Mouse (Mus musculus) 3134 (cell line): ENCODE results near the gene Anxa5.

ENCODE experiments used
- DNase-seq: peaks from one replicate; pipeline ENCODE4 v3.0.0-alpha.2; 2011; ENCODE audit warnings: low spot score; ENCODE audit not compliant: insufficient read length; ENCODE audit errors: extremely low read depth

Anxa5 gene

DNA sequence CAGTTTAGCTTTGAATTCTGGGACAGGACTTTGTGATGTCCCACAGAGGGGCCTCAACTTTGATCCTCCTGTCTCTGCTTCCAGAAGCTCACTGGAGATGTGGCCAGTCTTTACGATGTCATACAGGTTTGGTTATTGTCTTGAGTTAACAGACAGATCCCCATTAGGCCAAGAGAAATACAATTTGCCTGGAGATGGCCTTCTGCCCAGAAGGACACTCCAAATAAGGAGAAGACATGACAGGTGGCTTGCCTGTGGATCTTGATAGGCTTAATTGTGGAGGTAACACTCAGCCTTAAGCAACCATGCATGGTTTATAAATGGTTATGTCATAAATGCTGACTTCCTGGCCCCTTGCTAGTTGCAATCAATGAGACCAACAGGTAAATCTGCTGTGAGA lies 23.2 kb downstream of the Anxa5 start:
- DNase-seq, result no peak

- peak; percentile 88 for DNase-seq
Observed at GRCm38 (mm10) chr3:36449292-36450165, 26.2 kb downstream of the Anxa5 start.

GRCm38 (mm10) chr3:36446918-36447317 lies 28.8 kb downstream of the Anxa5 start:
- DNase-seq, result no peak

DNA sequence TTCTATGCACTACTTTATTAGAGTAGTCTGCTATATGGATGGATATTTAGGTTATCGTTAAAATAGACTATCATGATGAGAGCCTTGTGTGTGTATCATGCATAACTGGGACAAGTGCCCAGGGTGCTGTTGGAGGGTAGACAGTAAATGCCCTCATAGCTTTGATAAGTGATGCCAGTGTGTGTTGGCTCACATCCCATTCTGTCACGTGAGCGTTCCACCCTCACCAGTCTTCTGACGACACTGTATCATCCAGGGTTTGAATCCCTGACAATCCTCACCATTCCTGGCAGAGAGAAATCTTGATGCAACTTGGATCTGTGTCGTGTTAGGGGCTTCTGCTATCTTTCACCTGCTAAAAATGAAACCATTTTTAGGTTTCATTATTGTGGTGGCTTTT lies 29.2 kb downstream of the Anxa5 start:
- DNase-seq, result no peak

DNA sequence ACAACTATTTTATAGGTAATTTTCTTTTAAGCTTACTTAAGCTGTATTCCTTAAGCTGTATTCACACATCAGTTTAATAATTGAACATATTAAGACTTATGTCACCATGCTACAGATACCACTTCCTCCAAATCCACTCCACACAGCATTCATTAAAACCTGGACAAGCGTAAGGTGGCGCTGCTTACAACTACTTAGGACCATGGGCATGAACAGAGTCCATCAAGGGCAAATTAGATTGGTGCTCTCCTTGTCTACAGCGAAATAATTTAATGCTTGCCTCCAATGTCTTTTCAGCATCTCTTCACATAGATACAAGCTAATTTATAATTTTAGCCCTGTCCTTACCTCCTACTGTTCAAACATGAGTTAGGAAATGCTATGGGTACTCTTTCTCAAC lies 29.7 kb downstream of the Anxa5 start:
- DNase-seq, result no peak

DNA sequence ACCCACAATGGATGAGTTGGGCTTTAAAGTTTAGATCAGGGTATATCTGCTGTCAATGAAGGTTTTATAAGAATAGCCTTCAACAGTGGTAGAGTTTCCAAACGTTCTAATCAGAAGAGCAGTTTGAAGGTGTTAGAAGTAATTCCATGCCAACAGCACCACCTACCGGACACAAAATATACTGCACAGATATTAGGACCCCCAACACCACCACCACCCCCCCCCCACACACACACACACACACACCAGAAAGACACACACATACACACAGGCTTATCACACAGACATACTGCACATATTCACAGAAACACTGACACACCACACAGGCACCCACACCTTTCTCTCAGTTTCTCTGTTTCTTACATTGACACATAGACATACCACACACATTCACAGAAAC lies 33.3 kb downstream of the Anxa5 start:
- DNase-seq, result peak; percentile 36

DNA sequence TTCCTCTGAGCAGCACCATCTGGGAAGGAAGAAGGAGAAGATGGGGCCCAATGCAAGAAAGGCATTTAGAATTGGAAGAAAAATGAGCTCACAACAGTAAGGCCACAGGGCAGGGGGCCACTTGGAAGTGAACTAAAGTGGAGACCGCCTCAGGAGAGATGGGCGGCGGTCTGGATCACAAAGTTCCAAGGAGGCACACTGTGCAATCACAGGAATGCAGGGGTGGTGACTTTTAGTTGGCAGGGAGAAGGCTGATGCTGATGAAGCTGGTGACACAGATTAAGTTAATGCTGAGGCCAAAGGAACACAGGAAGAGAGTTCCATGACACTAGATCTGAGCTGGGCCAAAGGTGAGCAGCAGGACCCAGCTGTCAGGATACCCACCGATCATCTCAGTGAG lies 35.4 kb downstream of the Anxa5 start:
- DNase-seq, result no peak

DNA sequence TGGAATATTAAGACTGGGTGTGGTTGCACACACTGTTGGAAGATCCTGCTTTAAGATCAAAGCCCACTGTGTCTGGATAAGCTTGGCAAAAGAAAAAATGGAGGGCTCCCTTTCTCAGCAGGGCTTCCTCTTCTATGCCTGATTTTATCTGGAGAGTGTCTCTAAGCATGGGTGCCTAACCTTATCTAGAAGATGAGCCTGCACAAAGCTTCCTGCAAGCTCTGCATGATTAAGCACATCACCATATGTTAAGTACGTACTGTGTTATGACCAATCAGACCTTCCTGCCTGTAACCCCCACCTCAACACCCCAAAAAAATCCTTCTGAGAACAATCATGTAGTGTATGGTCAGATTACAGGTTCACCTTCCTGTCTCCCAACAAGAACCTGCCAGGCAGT lies 45.3 kb downstream of the Anxa5 start:
- no peak for DNase-seq

GRCm38 (mm10) chr3:36427386-36427785 lies 48.3 kb downstream of the Anxa5 start:
- no peak for DNase-seq

- DNase-seq, result no peak
Observed at GRCm38 (mm10) chr3:36409456-36409855, 66.2 kb downstream of the Anxa5 start.

- DNase-seq, result no peak
Observed at GRCm38 (mm10) chr3:36406967-36407366, 68.7 kb downstream of the Anxa5 start.

DNA sequence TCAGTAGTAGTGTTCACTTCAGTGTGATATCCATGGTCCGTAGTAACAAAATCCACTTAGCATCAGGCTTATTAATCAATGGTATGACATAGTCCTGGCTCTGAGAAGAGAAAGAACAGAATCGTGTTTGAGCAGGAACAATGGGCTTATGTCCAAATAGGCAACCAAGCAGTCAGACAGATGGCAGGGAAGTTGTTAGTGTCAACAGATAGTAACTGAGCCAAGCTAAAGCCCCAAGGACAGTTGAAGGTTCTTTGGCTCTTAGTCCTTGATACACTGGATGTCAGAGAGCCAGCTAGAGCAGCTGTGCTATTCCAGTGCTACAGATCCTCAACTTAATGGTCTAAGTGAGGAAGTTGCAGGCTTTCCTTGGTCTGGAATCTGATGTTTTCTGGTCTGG lies 69.4 kb downstream of the Anxa5 start:
- DNase-seq, result no peak

DNA sequence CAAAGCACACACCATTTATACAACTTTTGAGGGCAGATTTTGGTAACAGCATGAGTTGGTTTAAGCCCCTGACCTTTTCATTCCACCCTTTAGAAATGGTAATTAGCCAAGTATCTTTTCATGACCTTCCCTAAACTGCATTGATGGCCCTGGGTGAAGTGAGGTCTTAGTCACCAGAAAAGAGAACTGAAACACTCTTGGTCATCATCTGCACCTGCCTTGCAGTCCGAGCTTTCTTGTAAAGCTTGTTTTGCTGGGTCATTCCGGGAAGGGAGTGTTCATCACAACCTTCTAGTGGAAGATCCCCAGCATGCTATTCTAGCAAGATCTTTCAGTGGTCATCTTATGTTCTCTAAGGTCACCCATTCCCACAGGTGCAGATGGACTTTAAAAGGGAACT lies 73.8 kb downstream of the Anxa5 start:
- no peak for DNase-seq

GRCm38 (mm10) chr3:36400657-36401056 lies 75.0 kb downstream of the Anxa5 start:
- DNase-seq, result no peak
